Mouse (Mus musculus) lung, postnatal 0 days (tissue): ENCODE results near the gene Cdk17.

Experiments
- CTCF ChIP-seq: IDR thresholded peaks from 2 replicates; pipeline ENCODE4 v1.5.1; 2016; ENCODE audit warnings: antibody characterized with exemption, mild to moderate bottlenecking
- EP300 ChIP-seq: IDR thresholded peaks from 2 replicates; pipeline ENCODE4 v1.6.1; 2016; ENCODE audit warnings: antibody characterized with exemption, mild to moderate bottlenecking, control low read depth

GRCm38 (mm10) chr10:93271831-93272230 lies 111.2 kb downstream of the Cdk17 start:
- no peak for TF ChIP-seq CTCF
- TF ChIP-seq EP300 = no peak
